15 mouse cellular contexts compared by ENCODE assay signal in the genomic region with DNA sequence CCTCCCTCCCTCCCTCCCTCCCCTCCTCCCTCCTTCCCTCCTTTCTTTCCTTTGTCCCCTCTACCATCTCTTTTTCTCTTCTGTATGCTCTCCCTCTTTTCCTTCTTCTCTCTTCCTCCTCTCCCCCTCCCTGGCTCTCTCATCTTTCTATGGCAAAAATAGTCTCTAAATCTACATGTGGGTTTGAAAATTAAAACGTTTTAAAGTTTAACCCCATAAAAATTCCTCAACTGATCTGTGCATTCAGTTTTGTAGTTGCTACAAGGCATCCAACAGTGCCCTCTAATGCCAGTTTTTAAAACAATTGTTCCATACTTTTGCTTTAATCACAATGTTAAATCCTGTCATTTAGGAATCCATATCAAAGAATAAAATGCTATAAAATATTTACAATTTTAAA.
A peak's percentile ranks its signal among the peaks of the same experiment; 100 is the strongest.
DNase-seq lines count a peak whose midpoint lies in the region; ATAC-seq and TF ChIP-seq lines count a peak whose summit lies in the region.
"Had no signal": no experiment of that assay in that cellular context is flagged by ENCODE, and none has a peak within 500 bp of the region (broad histone marks: within the 10 kb centered on the region; RNA-seq: fewer than 3 reads in every experiment).

No protein-coding gene starts in this region.

- H3K4me3 ChIP-seq in CH12.LX (replicated peaks in 1 of 3; ENCODE audit: low read depth in 2 of 3, low read length in 2 of 3, poor library complexity in 1 of 3): no peak overlapping the region
- no peak overlapping the region for H3K4me3 ChIP-seq in kidney, embryonic 14.5 days (ENCODE audit: low read length)
- H3K4me3 ChIP-seq: liver, embryonic 12.5 days; myocyte had no signal

- DNase-seq in frontal cortex, adult 2 months (ENCODE audit: extremely low spot score in 1 of 2, low spot score in 1 of 2): peak; percentile 18 to 73
- no peak for DNase-seq in frontal cortex, postnatal 14 days (ENCODE audit: low spot score in 2 of 2)
- peak; percentile 36 for DNase-seq in left cerebral cortex, adult 11 months (ENCODE audit: low spot score)
- no peak for DNase-seq in left cerebral cortex, postnatal 4 days
- DNase-seq in CH12.LX (ENCODE audit: extremely low read depth): no peak
- peak; percentile 82 for DNase-seq in brain, adult 2 months (ENCODE audit: low read depth, low spot score)
- DNase-seq: adrenal gland, postnatal 25 days; cerebellum, adult 18-20 months; gastrocnemius, postnatal 14 days; kidney, postnatal 4 days; spleen, adult 18-20 months had no signal

- in situ Hi-C loops in CH12.LX (cut with MboI; ENCODE audit: low pct_ligation_motif_present, low pct_unique_long_range_greater_than_20kb, low sequenced_read_pairs): no loop called here

- WGBS in kidney, embryonic 14.5 days: 0% methylated on average over 1 of the region's 1 CpGs

- no peak for ATAC-seq in kidney, embryonic 14.5 days (ENCODE audit: low FRiP score, low TSS enrichment)
- ATAC-seq in monocyte, adult 5-6 weeks (replicated peaks; ENCODE audit: insufficient number of reproducible peaks, low FRiP score, low TSS enrichment, poor library complexity, severe bottlenecking): no peak
- ATAC-seq: liver, embryonic 12.5 days had no signal

- no peaks in the 10 kb centered on the region for H3K36me3 ChIP-seq in CH12.LX (replicated peaks in 1 of 2; ENCODE audit: control insufficient read depth in 1 of 2, insufficient read depth in 1 of 2, low read length in 1 of 2)
- H3K36me3 ChIP-seq in kidney, embryonic 14.5 days (ENCODE audit: control insufficient read depth, insufficient read depth, low read length): no peaks in the 10 kb centered on the region
- H3K36me3 ChIP-seq: liver, embryonic 12.5 days had no signal

- H3K79me2 ChIP-seq in CH12.LX (replicated peaks; ENCODE audit: control insufficient read depth, extremely low read depth, insufficient read depth, poor library complexity, severe bottlenecking): no peaks in the 10 kb centered on the region

- no peaks in the 10 kb centered on the region for H3K27me3 ChIP-seq in CH12.LX (replicated peaks)
- no peaks in the 10 kb centered on the region for H3K27me3 ChIP-seq in kidney, embryonic 14.5 days (ENCODE audit: control insufficient read depth, insufficient read depth, low read length)
- H3K27me3 ChIP-seq: liver, embryonic 12.5 days had no signal

- no peaks in the 10 kb centered on the region for H3K9me3 ChIP-seq in CH12.LX (replicated peaks; ENCODE audit: low read length)
- H3K9me3 ChIP-seq in kidney, embryonic 14.5 days (ENCODE audit: control insufficient read depth, low read length): no peaks in the 10 kb centered on the region
- H3K9me3 ChIP-seq: liver, embryonic 12.5 days had no signal

- H3K9ac ChIP-seq in CH12.LX (ENCODE audit: insufficient read depth, low read depth): no peak overlapping the region
- H3K9ac ChIP-seq in kidney, embryonic 14.5 days (ENCODE audit: low read depth, low read length): no peak overlapping the region
- H3K9ac ChIP-seq: liver, embryonic 12.5 days had no signal

- dilution Hi-C loops in CH12.LX (cut with MboI; ENCODE audit: extremely low pct_ligation_motif_present, extremely low pct_unique_long_range_greater_than_20kb, low sequenced_read_pairs): no loop called here

- H3K27ac ChIP-seq in CH12.LX (ENCODE audit: insufficient read depth, low read depth): no peak overlapping the region
- no peak overlapping the region for H3K27ac ChIP-seq in kidney, embryonic 14.5 days (ENCODE audit: low read depth, low read length)
- H3K27ac ChIP-seq: liver, embryonic 12.5 days had no signal

- H3K4me2 ChIP-seq in CH12.LX (ENCODE audit: insufficient read depth, low read depth, poor library complexity, severe bottlenecking): no peak overlapping the region
- no peak overlapping the region for H3K4me2 ChIP-seq in kidney, embryonic 14.5 days (replicated peaks; ENCODE audit: low read depth, low read length)
- H3K4me2 ChIP-seq: liver, embryonic 12.5 days had no signal

- TF ChIP-seq POLR2A in CH12.LX (IDR thresholded peaks at IDR 0.05; ENCODE audit: low read depth, low read length): no peak

- no peak for TF ChIP-seq EP300 in CH12.LX (IDR thresholded peaks at IDR 0.05; ENCODE audit: low read length)

- H3K4me1 ChIP-seq in CH12.LX (ENCODE audit: control insufficient read depth in 1 of 2, insufficient read depth in 2 of 2): no peaks in the 10 kb centered on the region
- H3K4me1 ChIP-seq in kidney, embryonic 14.5 days (ENCODE audit: control insufficient read depth, insufficient read depth, low read length): no peaks in the 10 kb centered on the region
- H3K4me1 ChIP-seq: liver, embryonic 12.5 days had no signal

- TF ChIP-seq RAD21 in CH12.LX (IDR thresholded peaks at IDR 0.05; ENCODE audit: low read depth, low read length): peak; percentile 26

- 0 out of 4 replicates have a peak, but pooled peaks of 1 of the 2 experiments have one; percentile 4 for TF ChIP-seq CTCF in CH12.LX (conservative IDR thresholded peaks at IDR 0.05 in 1 of 2, IDR thresholded peaks at IDR 0.05 in 1 of 2; ENCODE audit: low read depth in 2 of 2, low read length in 2 of 2)

- intact Hi-C loops in left cerebral cortex, postnatal 4 days (cut with DNase I): no loop called here

TF ChIP-seq in CH12.LX, 34 proteins besides CTCF, POLR2A, EP300 and RAD21:
- no peak for TF ChIP-seq NELFE (IDR thresholded peaks at IDR 0.05; ENCODE audit: low read depth, low read length)
- no peak for TF ChIP-seq USF2 (conservative IDR thresholded peaks at IDR 0.05; ENCODE audit: low read depth, low read length)
- TF ChIP-seq ZMIZ1 (IDR thresholded peaks at IDR 0.05; ENCODE audit: low read depth, low read length): no peak
- TF ChIP-seq MEF2A (IDR thresholded peaks at IDR 0.05; ENCODE audit: borderline replicate concordance, low read depth, low read length): no peak
- no peak for TF ChIP-seq JUND (conservative IDR thresholded peaks at IDR 0.05; ENCODE audit: low read depth, low read length)
- TF ChIP-seq UBTF (IDR thresholded peaks at IDR 0.05; ENCODE audit: low read depth, low read length): no peak
- TF ChIP-seq BHLHE40 (IDR thresholded peaks at IDR 0.05; ENCODE audit: low read depth, low read length): no peak
- TF ChIP-seq POLR2AphosphoS2 (IDR thresholded peaks at IDR 0.05; ENCODE audit: low read depth, low read length): no peak
- TF ChIP-seq GABPA (IDR thresholded peaks at IDR 0.05; ENCODE audit: insufficient replicate concordance, low read depth, low read length): no peak
- no peak for TF ChIP-seq MAFK (IDR thresholded peaks at IDR 0.05; ENCODE audit: insufficient replicate concordance, low read length)
- no peak for TF ChIP-seq JUN (IDR thresholded peaks at IDR 0.05; ENCODE audit: insufficient read depth, low read depth, low read length)
- no peak for TF ChIP-seq MXI1 (IDR thresholded peaks at IDR 0.05; ENCODE audit: low read depth, low read length)
- TF ChIP-seq SIN3A (IDR thresholded peaks at IDR 0.05; ENCODE audit: low read length): no peak
- TF ChIP-seq IRF4 (IDR thresholded peaks at IDR 0.05; ENCODE audit: low read depth, low read length): no peak

Comparison
In these comparisons a context has a peak if more than half of its experiments do, and no peak if none do; other contexts are left out.
1. DNase-seq: peak in frontal cortex, adult 2 months (2 of 2), left cerebral cortex, adult 11 months (single experiment) and brain, adult 2 months (single experiment); none in frontal cortex, postnatal 14 days (0 of 2), left cerebral cortex, postnatal 4 days (single experiment) and CH12.LX (single experiment).